ENCODE assay signal across 10 mouse cellular contexts in the genomic region with DNA sequence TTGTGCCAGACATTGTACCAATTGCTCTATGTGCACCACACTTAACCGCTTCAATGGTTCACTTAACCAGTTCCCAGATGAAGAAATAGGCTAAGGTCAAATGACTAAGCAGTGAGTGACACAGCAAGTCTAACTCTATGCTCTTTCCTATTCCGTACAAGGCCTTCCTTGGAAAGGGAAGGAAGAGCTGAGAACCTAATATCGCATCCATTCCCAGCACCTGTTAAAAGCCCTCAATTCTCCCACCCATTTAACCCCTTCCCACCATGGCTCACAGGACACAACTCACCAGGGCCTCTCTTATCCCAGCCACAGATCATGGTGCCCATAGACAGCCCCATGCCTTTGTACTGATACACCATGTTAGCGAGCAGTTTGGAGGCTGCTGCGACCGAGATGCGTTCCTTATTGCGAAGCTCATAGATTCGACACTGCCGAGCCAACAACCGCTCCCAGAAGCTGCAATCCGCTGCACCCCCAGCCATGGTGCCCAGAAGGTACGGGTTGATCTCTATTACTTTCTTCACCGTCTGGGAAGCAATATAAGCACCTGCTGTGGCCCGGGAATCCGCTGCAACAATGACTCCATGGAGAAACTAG. TPM values are rescaled to one million over a fixed set of nuclear protein-coding genes. Genes with fewer than 3 reads are reported as not detected.
A peak's percentile ranks its signal among the peaks of the same experiment; 100 is the strongest.
DNase-seq lines count a peak whose midpoint lies in the region; ATAC-seq and TF ChIP-seq lines count a peak whose summit lies in the region.
"Had no signal": no experiment of that assay in that cellular context is flagged by ENCODE, and none has a peak within 500 bp of the region (broad histone marks: within the 10 kb centered on the region; RNA-seq: fewer than 3 reads in every experiment).

No protein-coding gene starts in this region.

- WGBS in forebrain, embryonic 12.5 days = 92% methylated on average over 16 of the region's 16 CpGs
- 90% methylated on average over 16 of the region's 16 CpGs for WGBS in forebrain, embryonic 16.5 days
- WGBS in lung, postnatal 0 days = 91% methylated on average over 16 of the region's 16 CpGs
- 96% methylated on average over 16 of the region's 16 CpGs for WGBS in limb, embryonic 10.5 days
- WGBS in stomach, embryonic 15.5 days = 93% methylated on average over 16 of the region's 16 CpGs

- no peak overlapping the region for H3K4me3 ChIP-seq in forebrain, embryonic 12.5 days (replicated peaks)
- no peak overlapping the region for H3K4me3 ChIP-seq in forebrain, embryonic 16.5 days (replicated peaks; ENCODE audit: low read length)
- H3K4me3 ChIP-seq in lung, postnatal 0 days (ENCODE audit: low read depth, low read length) = no peak overlapping the region
- H3K4me3 ChIP-seq in limb, embryonic 10.5 days = peak overlapping the region; percentile 75
- no peak overlapping the region for H3K4me3 ChIP-seq in stomach, embryonic 15.5 days (replicated peaks)

- peaks cover 11% of the 10 kb centered on the region for H3K4me1 ChIP-seq in forebrain, embryonic 12.5 days
- peaks cover 15% of the 10 kb centered on the region for H3K4me1 ChIP-seq in forebrain, embryonic 16.5 days (replicated peaks; ENCODE audit: control insufficient read depth, insufficient read depth, low read length)
- 0 out of 2 replicates have a peak, but pooled peaks cover 3% of the 10 kb centered on the region for H3K4me1 ChIP-seq in lung, postnatal 0 days (ENCODE audit: insufficient read depth, low read depth, low read length)
- H3K4me1 ChIP-seq in limb, embryonic 10.5 days = peaks cover 8% of the 10 kb centered on the region
- no peaks in the 10 kb centered on the region; the same call in 1 of the 2 replicates for H3K4me1 ChIP-seq in stomach, embryonic 15.5 days

- H3K9me3 ChIP-seq in forebrain, embryonic 12.5 days = no peaks in the 10 kb centered on the region
- H3K9me3 ChIP-seq in forebrain, embryonic 16.5 days (ENCODE audit: control insufficient read depth, low read length) = no peaks in the 10 kb centered on the region
- H3K9me3 ChIP-seq in lung, postnatal 0 days (ENCODE audit: low read length) = no peaks in the 10 kb centered on the region
- no peaks in the 10 kb centered on the region for H3K9me3 ChIP-seq in limb, embryonic 10.5 days (replicated peaks)
- no peaks in the 10 kb centered on the region for H3K9me3 ChIP-seq in stomach, embryonic 15.5 days

- no peak for ATAC-seq in forebrain, embryonic 12.5 days (ENCODE audit: low FRiP score)
- no peak for ATAC-seq in forebrain, embryonic 16.5 days
- ATAC-seq in lung, postnatal 0 days = no peak
- ATAC-seq in stomach, embryonic 15.5 days (ENCODE audit: insufficient read depth, low FRiP score, low read depth) = no peak

- H3K27ac ChIP-seq in forebrain, embryonic 12.5 days = no peak overlapping the region
- H3K27ac ChIP-seq in forebrain, embryonic 16.5 days (ENCODE audit: low read length) = no peak overlapping the region
- H3K27ac ChIP-seq in lung, postnatal 0 days (ENCODE audit: low read length) = no peak overlapping the region
- no peak overlapping the region for H3K27ac ChIP-seq in limb, embryonic 10.5 days
- no peak overlapping the region for H3K27ac ChIP-seq in stomach, embryonic 15.5 days

- H3K4me2 ChIP-seq in forebrain, embryonic 12.5 days = peak overlapping the region; percentile 75
- no peak overlapping the region for H3K4me2 ChIP-seq in forebrain, embryonic 16.5 days (ENCODE audit: low read length)
- no peak overlapping the region for H3K4me2 ChIP-seq in lung, postnatal 0 days (replicated peaks; ENCODE audit: low read depth, low read length)
- 0 out of 2 replicates have a peak overlapping the region, but pooled peaks have one; percentile 65 for H3K4me2 ChIP-seq in stomach, embryonic 15.5 days

- DNase-seq in lung, postnatal 0 days (ENCODE audit: low spot score) = peak; percentile 31
- DNase-seq in lung, postnatal 25 days (ENCODE audit: low spot score) = no peak
- DNase-seq in limb, embryonic 10.5 days (ENCODE audit: low spot score) = no peak
- no peak for DNase-seq in right cerebral cortex, postnatal 36 days (ENCODE audit: low spot score in 2 of 2)
- DNase-seq in lung, postnatal 36 days = no peak
- DNase-seq: heart, postnatal 4 days; lung, postnatal 14 days had no signal

- peaks cover 40% of the 10 kb centered on the region for H3K36me3 ChIP-seq in forebrain, embryonic 12.5 days (replicated peaks)
- no peaks in the 10 kb centered on the region for H3K36me3 ChIP-seq in forebrain, embryonic 16.5 days (ENCODE audit: control insufficient read depth, insufficient read depth)
- H3K36me3 ChIP-seq in lung, postnatal 0 days (ENCODE audit: insufficient read depth, low read length) = no peaks in the 10 kb centered on the region
- peaks cover 50% of the 10 kb centered on the region for H3K36me3 ChIP-seq in limb, embryonic 10.5 days
- H3K36me3 ChIP-seq in stomach, embryonic 15.5 days = peaks cover 16% of the 10 kb centered on the region

- no peak for TF ChIP-seq CTCF in lung, postnatal 0 days (IDR thresholded peaks at IDR 0.05)

- TF ChIP-seq EP300 in lung, postnatal 0 days (IDR thresholded peaks at IDR 0.05) = no peak

- no peak overlapping the region for H3K9ac ChIP-seq in forebrain, embryonic 12.5 days
- no peak overlapping the region for H3K9ac ChIP-seq in forebrain, embryonic 16.5 days (replicated peaks; ENCODE audit: low read depth, low read length)
- H3K9ac ChIP-seq in lung, postnatal 0 days (replicated peaks; ENCODE audit: low read depth) = no peak overlapping the region
- no peak overlapping the region for H3K9ac ChIP-seq in stomach, embryonic 15.5 days

- H3K27me3 ChIP-seq in forebrain, embryonic 12.5 days = no peaks in the 10 kb centered on the region
- no peaks in the 10 kb centered on the region for H3K27me3 ChIP-seq in forebrain, embryonic 16.5 days (replicated peaks; ENCODE audit: control insufficient read depth, insufficient read depth, low read length)
- H3K27me3 ChIP-seq in lung, postnatal 0 days (replicated peaks; ENCODE audit: insufficient read depth, low read length) = no peaks in the 10 kb centered on the region
- no peaks in the 10 kb centered on the region for H3K27me3 ChIP-seq in limb, embryonic 10.5 days (ENCODE audit: low read depth, poor library complexity, severe bottlenecking)
- H3K27me3 ChIP-seq in stomach, embryonic 15.5 days (replicated peaks) = no peaks in the 10 kb centered on the region

RNA-seq across cellular contexts. Expression of gene Psmb5, which starts 1.5 kb away (rescaled TPM):
- 395 and 399 TPM in 2 replicates for polyA plus RNA-seq in forebrain, embryonic 12.5 days (2016; fragmentation: Nextera tagmentation; extraction: Ambion mirVana)
- polyA plus RNA-seq in forebrain, embryonic 16.5 days (2015; fragmentation: Nextera tagmentation; extraction: Ambion mirVana) = 399 and 428 TPM in 2 replicates
- 231 and 251 TPM in 2 replicates for polyA plus RNA-seq in lung, postnatal 0 days (2015; fragmentation: Nextera tagmentation; extraction: Ambion mirVana)
- polyA plus RNA-seq in limb, embryonic 10.5 days (2016; fragmentation: Nextera tagmentation; extraction: Ambion mirVana) = 508 and 553 TPM in 2 replicates
- polyA plus RNA-seq in stomach, embryonic 15.5 days (2015; fragmentation: Nextera tagmentation; extraction: Ambion mirVana) = 370 and 382 TPM in 2 replicates

RNA-seq across cellular contexts. Expression of gene Psmb11, which starts 4.9 kb away (rescaled TPM):
- polyA plus RNA-seq in forebrain, embryonic 12.5 days (2016; fragmentation: Nextera tagmentation; extraction: Ambion mirVana) = 0.04 TPM in 1 of 2 replicates, not detected in the other
- not detected in 2 replicates for polyA plus RNA-seq in forebrain, embryonic 16.5 days (2015; fragmentation: Nextera tagmentation; extraction: Ambion mirVana)
- polyA plus RNA-seq in lung, postnatal 0 days (2015; fragmentation: Nextera tagmentation; extraction: Ambion mirVana) = 0.04 TPM in 1 of 2 replicates, not detected in the other
- 0.13 and 0.14 TPM in 2 replicates for polyA plus RNA-seq in limb, embryonic 10.5 days (2016; fragmentation: Nextera tagmentation; extraction: Ambion mirVana)
- polyA plus RNA-seq in stomach, embryonic 15.5 days (2015; fragmentation: Nextera tagmentation; extraction: Ambion mirVana) = 0.03 TPM in 2 replicates

RNA-seq across cellular contexts. Expression of gene 4931414P19Rik, which starts 10.5 kb away (rescaled TPM):
- polyA plus RNA-seq in forebrain, embryonic 12.5 days (2016; fragmentation: Nextera tagmentation; extraction: Ambion mirVana) = 9.0 and 9.2 TPM in 2 replicates
- 6.9 and 8.3 TPM in 2 replicates for polyA plus RNA-seq in forebrain, embryonic 16.5 days (2015; fragmentation: Nextera tagmentation; extraction: Ambion mirVana)
- 3.8 and 6.2 TPM in 2 replicates for polyA plus RNA-seq in lung, postnatal 0 days (2015; fragmentation: Nextera tagmentation; extraction: Ambion mirVana)
- polyA plus RNA-seq in limb, embryonic 10.5 days (2016; fragmentation: Nextera tagmentation; extraction: Ambion mirVana) = 11.1 and 13.5 TPM in 2 replicates
- 6.7 and 8.3 TPM in 2 replicates for polyA plus RNA-seq in stomach, embryonic 15.5 days (2015; fragmentation: Nextera tagmentation; extraction: Ambion mirVana)

RNA-seq across cellular contexts. Expression of gene Gm17606, which starts 24.4 kb away (rescaled TPM):
- polyA plus RNA-seq in forebrain, embryonic 12.5 days (2016; fragmentation: Nextera tagmentation; extraction: Ambion mirVana) = not detected in 2 replicates
- 1.4 TPM in 1 of 2 replicates, not detected in the other for polyA plus RNA-seq in forebrain, embryonic 16.5 days (2015; fragmentation: Nextera tagmentation; extraction: Ambion mirVana)
- polyA plus RNA-seq in lung, postnatal 0 days (2015; fragmentation: Nextera tagmentation; extraction: Ambion mirVana) = not detected in 2 replicates
- polyA plus RNA-seq in limb, embryonic 10.5 days (2016; fragmentation: Nextera tagmentation; extraction: Ambion mirVana) = not detected in 2 replicates
- polyA plus RNA-seq in stomach, embryonic 15.5 days (2015; fragmentation: Nextera tagmentation; extraction: Ambion mirVana) = not detected in 2 replicates

RNA-seq across cellular contexts. Expression of gene Cdh24, which starts 24.8 kb away (rescaled TPM):
- 9.8 and 10.7 TPM in 2 replicates for polyA plus RNA-seq in forebrain, embryonic 12.5 days (2016; fragmentation: Nextera tagmentation; extraction: Ambion mirVana)
- polyA plus RNA-seq in forebrain, embryonic 16.5 days (2015; fragmentation: Nextera tagmentation; extraction: Ambion mirVana) = 5.1 and 8.1 TPM in 2 replicates
- 0.32 and 0.50 TPM in 2 replicates for polyA plus RNA-seq in lung, postnatal 0 days (2015; fragmentation: Nextera tagmentation; extraction: Ambion mirVana)
- polyA plus RNA-seq in limb, embryonic 10.5 days (2016; fragmentation: Nextera tagmentation; extraction: Ambion mirVana) = 7.1 and 8.1 TPM in 2 replicates
- polyA plus RNA-seq in stomach, embryonic 15.5 days (2015; fragmentation: Nextera tagmentation; extraction: Ambion mirVana) = 3.7 and 4.5 TPM in 2 replicates

Comparison
In these comparisons a context has a peak if more than half of its experiments do, and no peak if none do; other contexts are left out.
1. H3K4me2 ChIP-seq: peak in forebrain, embryonic 12.5 days (single experiment) and stomach, embryonic 15.5 days (single experiment); none in forebrain, embryonic 16.5 days (single experiment) and lung, postnatal 0 days (single experiment).